Mouse (Mus musculus): ENCODE measurements around the gene Gm5072. TPM values are rescaled to one million over a fixed set of nuclear protein-coding genes. Genes with fewer than 3 reads are reported as not detected.
"Not testable (repeated sequence)": the region's sequence is repeated elsewhere in the genome, so short reads cannot be mapped to it uniquely, and the experiment has no call there.

Gm5072 gene
- polyA plus RNA-seq (2015; fragmentation: Nextera tagmentation; extraction: Ambion mirVana) = not detected in 2 replicates

DNA sequence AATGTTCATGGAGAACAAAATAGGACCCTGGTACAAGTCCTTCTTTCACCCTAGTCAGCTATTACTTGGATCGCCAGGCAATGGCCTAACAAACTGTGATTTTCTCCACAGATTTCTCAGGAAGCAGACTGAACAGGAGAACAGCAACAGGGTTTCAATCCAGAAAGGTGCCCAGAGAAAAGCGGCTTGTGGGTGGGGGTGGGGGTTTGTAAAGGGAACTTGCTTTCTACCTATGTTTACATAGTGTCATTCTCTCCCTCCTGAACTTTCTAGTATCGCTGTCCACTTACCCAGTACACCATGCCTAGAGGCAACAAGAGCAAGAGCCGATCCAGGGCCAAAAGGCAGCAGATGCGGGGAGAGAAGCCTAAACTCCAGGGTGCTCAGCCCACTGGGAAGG, at the start of gene Gm5072:
Gene Gm5072, plus strand, starts transcription at position 301 of the 400 bp plus-strand sequence.
- no CpG with 5 or more reads among the region's 5 CpGs for WGBS
- H3K36me3 ChIP-seq; H3K27ac ChIP-seq; H3K27me3 ChIP-seq; H3K4me2 ChIP-seq; H3K4me3 ChIP-seq; H3K4me1 ChIP-seq (replicated peaks); H3K9ac ChIP-seq; H3K9me3 ChIP-seq (replicated peaks); ATAC-seq (replicated peaks; ENCODE audit: insufficient number of reproducible peaks, insufficient read depth, low FRiP score, low read depth): not testable (repeated sequence)

Other genes starting within 250 kb of the Gm5072 start
- gene Mageb2, start 60.8 kb upstream of the Gm5072 start, polyA plus RNA-seq (2015; fragmentation: Nextera tagmentation; extraction: Ambion mirVana) = not detected in 2 replicates
- gene Gm8914, start 87.6 kb downstream of the Gm5072 start, polyA plus RNA-seq (2015; fragmentation: Nextera tagmentation; extraction: Ambion mirVana) = not detected in 2 replicates
- not detected in 2 replicates for gene 1700084M14Rik, start 183.4 kb downstream of the Gm5072 start, polyA plus RNA-seq (2015; fragmentation: Nextera tagmentation; extraction: Ambion mirVana)
- not detected in 2 replicates for gene Gm14781, start 239.7 kb downstream of the Gm5072 start, polyA plus RNA-seq (2015; fragmentation: Nextera tagmentation; extraction: Ambion mirVana)

All from heart, embryonic 15.5 days (tissue).